Comparison of ENCODE assay signal across 13 mouse cellular contexts in the genomic region with DNA sequence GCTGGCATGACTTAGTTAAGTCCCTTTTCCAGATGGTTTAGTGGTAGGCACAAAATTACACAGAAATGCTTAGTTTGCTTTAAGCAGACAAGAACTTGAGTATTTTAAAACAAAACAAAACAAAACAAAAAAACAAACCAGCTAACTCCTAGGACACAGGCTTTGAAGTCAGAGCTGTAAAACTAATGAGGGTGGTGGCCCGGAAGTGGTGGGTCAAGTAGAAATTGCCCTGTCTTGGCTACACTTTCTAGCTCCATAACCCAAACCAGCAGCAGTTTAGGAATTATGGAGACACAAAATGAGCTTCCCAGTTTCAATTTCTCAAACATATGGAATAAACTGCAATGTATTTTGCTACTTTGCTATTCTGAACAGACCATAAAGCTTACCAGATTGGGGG.
"Had no signal": no experiment of that assay in that cellular context is flagged by ENCODE, and none has a peak within 500 bp of the region (broad histone marks: within the 10 kb centered on the region; RNA-seq: fewer than 3 reads in every experiment).

No protein-coding gene starts in this region.

- H3K4me1 ChIP-seq: limb, embryonic 15.5 days had no signal

- H3K4me3 ChIP-seq: hindbrain, embryonic 15.5 days; left cerebral cortex, adult 2 months; limb, embryonic 15.5 days; midbrain, embryonic 10.5 days; myocyte had no signal

- H3K27ac ChIP-seq: hindbrain, embryonic 15.5 days; left cerebral cortex, adult 2 months; limb, embryonic 15.5 days; liver, embryonic 14.5 days had no signal

- H3K27me3 ChIP-seq: hindbrain, embryonic 15.5 days; limb, embryonic 15.5 days had no signal

- H3K4me2 ChIP-seq: hindbrain, embryonic 15.5 days; limb, embryonic 15.5 days had no signal

- DNase-seq: lung, adult 18-20 months; lung, postnatal 4 days; midbrain, embryonic 14.5 days; spleen, adult 18-20 months; thymus, adult 2 months; thymus, postnatal 25 days had no signal

- ATAC-seq: intestine, embryonic 16.5 days had no signal

- H3K36me3 ChIP-seq: hindbrain, embryonic 15.5 days; limb, embryonic 15.5 days; midbrain, embryonic 10.5 days had no signal

- H3K9me3 ChIP-seq: hindbrain, embryonic 15.5 days; limb, embryonic 15.5 days; midbrain, embryonic 10.5 days had no signal

- H3K9ac ChIP-seq: hindbrain, embryonic 15.5 days; limb, embryonic 15.5 days; liver, embryonic 14.5 days had no signal
